Mouse (Mus musculus) cerebellum, adult 11 months (tissue): Measurements from ENCODE around the gene Psmd13.

ENCODE experiments used
- DNase-seq: peaks from one replicate; pipeline ENCODE4 v3.0.0; 2022

The Psmd13 gene

DNA sequence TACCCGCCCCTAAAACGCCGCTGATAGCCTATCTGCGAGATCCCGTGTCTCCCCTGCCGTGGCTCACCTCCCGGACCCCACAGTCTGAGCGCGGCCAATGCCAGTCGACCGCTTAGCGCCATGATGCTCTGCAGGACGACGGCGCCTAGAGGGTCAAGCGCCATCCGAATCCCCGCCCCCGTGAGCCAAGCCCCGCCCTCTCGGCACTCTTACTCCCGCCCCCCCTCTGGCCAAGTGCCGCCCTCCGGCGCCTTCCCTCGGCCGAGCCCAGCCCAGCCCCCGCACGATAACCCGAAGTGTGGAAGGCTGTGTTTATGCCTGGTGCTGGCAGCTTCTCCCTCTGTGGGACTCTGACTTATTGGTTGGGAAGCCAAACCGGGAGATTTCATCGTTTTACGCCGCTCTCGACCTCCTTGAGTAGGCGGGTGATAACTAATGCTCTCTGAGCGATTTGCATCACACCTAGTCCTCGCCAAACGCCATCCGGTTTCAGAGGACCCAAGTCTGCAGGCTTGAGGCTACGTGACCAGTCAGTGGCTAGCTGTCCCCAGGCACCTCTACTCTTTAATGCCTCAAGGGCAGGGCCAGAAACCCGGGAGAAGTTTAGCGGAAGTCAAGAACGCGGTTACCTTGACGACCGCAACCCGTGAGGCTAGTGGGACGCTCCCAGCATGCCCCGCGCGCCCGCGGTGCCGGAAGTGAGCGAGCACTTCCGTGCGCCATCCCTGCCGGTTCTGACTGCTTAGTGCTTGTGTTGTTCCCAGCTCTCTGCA, at the start of gene Psmd13, which contains the start of gene Sirt3:
Gene Psmd13, plus strand, starts transcription at position 273 of the 773 bp plus-strand sequence.
Gene Sirt3, minus strand, starts transcription at position 614 of the 773 bp plus-strand sequence.
- peak; percentile 87 for DNase-seq

- no peak for DNase-seq
These were observed 48.4 kb upstream of the Psmd13 start for GRCm38 (mm10) chr7:140833341-140833740.

GRCm38 (mm10) chr7:140834968-140835757, 46.6 kb upstream of the Psmd13 start, which contains the start of gene Urah:
TSS of gene Urah (plus strand) at chr7:140835018.
- DNase-seq = no peak

GRCm38 (mm10) chr7:140835758-140836087, 46.0 kb upstream of the Psmd13 start:
- no peak for DNase-seq

- no peak for DNase-seq
These were observed 45.3 kb upstream of the Psmd13 start for GRCm38 (mm10) chr7:140836243-140837115.

DNA sequence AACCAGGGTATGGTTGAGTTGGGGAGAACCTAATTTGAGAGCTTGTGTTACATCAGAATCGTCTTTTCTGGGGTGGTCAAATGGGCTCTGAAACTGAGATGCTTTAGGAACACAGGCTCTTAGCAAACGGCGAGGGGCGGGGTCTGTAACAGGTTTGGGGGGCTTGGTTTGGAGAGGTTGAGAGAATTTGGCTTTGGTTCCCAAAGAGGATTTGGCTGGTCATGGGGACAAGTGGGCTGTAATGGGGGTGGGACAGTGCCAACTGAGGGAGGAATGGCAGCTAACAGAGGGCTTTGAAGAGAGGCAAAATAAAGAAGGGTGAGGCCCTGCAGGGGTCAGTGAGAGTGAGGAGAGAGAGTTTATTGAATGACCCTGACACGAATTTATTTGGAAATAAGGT, 42.2 kb upstream of the Psmd13 start:
- no peak for DNase-seq

DNA sequence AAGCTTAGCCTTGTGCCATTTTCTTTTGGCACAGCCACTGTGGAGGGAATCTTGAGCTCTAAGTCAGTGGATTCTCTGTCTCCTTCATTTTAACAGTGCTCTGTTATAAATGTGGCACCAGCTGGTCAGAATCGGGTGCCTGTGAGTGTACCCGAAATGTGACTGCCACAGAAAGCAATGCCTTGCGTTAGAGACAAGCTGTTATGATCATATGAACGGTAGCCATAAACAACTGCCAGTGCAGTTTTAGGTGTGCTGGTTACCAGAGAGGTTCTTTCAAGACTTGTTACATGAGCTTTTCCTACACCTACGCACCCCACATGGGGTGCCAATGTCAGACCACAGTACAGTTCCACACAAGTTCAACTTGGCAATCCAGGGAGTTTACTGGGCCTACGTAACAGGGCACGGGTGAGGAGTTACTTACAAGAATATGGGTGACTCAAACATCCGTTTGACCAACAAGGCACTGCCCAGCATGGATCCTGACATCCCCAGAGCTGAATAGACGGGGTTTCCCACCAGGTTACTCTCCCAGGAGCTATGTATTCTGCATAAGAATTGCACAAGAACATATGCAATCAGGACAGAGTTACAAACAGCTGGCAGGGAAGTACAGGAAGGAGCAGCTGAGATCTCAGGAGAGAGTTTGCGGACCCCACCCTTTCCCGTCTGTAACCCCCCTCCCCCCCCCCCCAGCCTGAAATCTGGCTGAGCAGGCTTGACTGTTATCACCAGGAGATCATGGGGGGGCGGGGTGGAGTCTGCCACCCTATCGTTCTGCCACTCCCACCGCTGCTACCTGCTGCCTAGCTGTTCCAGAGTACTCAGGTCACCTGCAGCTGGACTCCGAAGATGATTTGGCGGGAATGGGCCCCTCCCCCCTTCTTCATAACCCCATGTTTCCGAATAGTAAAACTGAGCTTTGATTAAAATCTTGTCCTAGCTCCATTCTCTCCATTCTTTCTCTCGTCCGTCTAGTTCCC, 40.7 kb upstream of the Psmd13 start:
- no peak for DNase-seq

- no peak for DNase-seq
These were observed 38.0 kb upstream of the Psmd13 start for GRCm38 (mm10) chr7:140843806-140844205.

GRCm38 (mm10) chr7:140844905-140845665, 36.7 kb upstream of the Psmd13 start, which contains the start of gene Scgb1c1:
TSS of gene Scgb1c1 (plus strand) at chr7:140845547.
- peak; percentile 83 for DNase-seq

DNA sequence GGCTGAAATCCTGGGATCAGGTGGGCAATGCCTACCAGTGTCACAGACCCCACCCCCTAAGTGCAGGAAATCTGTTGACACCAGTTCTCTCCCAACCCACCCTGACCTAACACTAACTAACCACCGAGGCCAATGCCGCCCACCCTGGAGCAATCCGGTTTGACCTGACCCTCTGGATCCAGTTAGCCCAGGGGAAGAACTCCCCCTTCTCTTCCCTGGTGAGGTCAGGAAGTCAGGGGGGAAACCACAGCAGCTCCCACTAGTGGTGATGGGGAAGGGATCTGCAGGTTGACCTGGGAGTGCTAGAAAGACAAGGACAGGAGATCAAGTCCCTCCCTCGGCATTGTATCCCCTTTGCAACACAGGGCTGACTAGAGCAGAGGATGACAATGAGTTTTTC, 36.1 kb upstream of the Psmd13 start:
- no peak for DNase-seq

GRCm38 (mm10) chr7:140846676-140847075, 35.1 kb upstream of the Psmd13 start:
- DNase-seq = no peak

DNA sequence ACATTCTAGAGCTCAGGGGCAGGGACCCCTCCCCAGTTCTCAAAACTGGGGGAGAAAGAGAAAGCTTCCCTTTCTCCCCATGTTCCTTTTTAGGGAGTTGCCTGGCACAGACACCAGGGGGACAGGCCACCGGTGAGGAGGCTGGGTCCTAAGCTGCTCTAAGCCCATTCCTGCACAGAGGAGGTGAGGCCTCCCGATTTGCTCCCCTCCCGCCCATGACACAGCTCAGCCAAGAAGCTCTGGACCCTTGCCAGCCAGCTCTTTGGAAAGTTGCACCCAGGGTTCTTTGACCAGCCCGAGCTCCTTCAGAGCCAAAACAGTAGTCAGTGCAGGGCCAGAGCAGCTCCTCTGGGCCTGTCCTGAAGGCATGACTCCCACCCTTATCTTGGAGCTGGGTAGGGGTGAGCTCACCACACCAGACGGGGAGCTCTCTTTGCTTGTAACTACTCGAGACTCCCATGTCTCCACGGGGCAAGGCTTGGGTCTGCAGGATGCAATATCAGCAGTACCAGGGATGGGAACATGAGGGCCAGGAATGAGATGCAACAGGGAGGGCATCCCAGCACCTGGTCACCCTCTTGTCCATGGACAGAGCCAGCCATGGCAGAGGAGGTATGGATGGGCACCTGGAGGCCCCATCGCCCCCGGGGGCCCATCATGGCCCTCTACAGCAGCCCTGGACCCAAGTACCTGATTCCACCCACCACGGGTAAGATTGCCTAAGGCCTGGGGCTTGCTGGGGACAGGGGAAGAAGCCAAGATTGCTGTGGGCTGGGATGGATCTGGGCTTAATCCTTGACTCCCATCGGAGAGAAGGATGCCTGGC, 33.8 kb upstream of the Psmd13 start, which contains the start of gene Odf3:
Gene Odf3, plus strand, starts transcription at position 51 of the 826 bp plus-strand sequence.
- DNase-seq = no peak

GRCm38 (mm10) chr7:140848591-140848990, 33.2 kb upstream of the Psmd13 start:
- DNase-seq = no peak

GRCm38 (mm10) chr7:140851916-140852315, 29.9 kb upstream of the Psmd13 start:
- DNase-seq = no peak

- DNase-seq = no peak
These were observed 28.4 kb upstream of the Psmd13 start for GRCm38 (mm10) chr7:140853386-140853785.

DNA sequence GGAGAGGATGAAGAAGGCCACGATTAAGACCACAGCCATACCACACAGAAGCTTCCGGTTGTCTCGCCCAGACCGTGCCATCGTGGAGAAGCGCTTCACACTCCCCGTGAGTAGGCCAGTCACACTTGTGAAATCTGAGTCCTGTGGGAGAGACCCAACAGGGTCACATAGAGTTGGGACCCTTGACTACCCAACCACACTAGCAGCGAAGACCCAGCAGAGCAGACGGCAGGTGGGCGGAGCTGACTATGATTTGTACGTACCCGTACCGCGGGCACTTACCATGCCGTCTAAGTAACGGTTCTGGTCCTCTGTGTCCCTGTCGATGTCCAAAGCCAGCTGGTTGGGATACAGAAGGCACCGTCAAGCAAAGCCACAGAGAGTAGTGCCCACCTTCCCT, 27.3 kb upstream of the Psmd13 start:
- DNase-seq = no peak

- no peak for DNase-seq
These were observed 26.6 kb upstream of the Psmd13 start for GRCm38 (mm10) chr7:140855181-140855580.

GRCm38 (mm10) chr7:140855860-140856784, 25.6 kb upstream of the Psmd13 start, which contains the start of gene Gm45785:
TSS of gene Gm45785 (minus strand) at chr7:140856331.
- peak; percentile 76 for DNase-seq
